Mouse (Mus musculus) 416B (cell line): ENCODE data around the gene Gm10309.

Experiments used
- DNase-seq: peaks from one replicate; pipeline ENCODE4 v3.0.0; 2011; ENCODE audit warnings: low read depth

Gene Gm10309

GRCm38 (mm10) chr17:86505183-86505631, at the start of gene Gm10309:
Gene Gm10309, minus strand, starts transcription at chr17:86505232.
- DNase-seq: no peak

- no peak for DNase-seq
Measured at GRCm38 (mm10) chr17:86551995-86552394, 47.0 kb upstream of the Gm10309 start.

- no peak for DNase-seq
Measured at GRCm38 (mm10) chr17:86551561-86551960, 46.5 kb upstream of the Gm10309 start.

GRCm38 (mm10) chr17:86549128-86549527, 44.1 kb upstream of the Gm10309 start:
- DNase-seq: no peak

- DNase-seq: no peak
Measured at GRCm38 (mm10) chr17:86546529-86546928, 41.5 kb upstream of the Gm10309 start.

- DNase-seq: no peak
Measured at GRCm38 (mm10) chr17:86539881-86540430, 34.9 kb upstream of the Gm10309 start.

GRCm38 (mm10) chr17:86535827-86536656, 31.0 kb upstream of the Gm10309 start:
- peak; percentile 77 for DNase-seq

GRCm38 (mm10) chr17:86535096-86535495, 30.1 kb upstream of the Gm10309 start:
- DNase-seq: no peak

GRCm38 (mm10) chr17:86533549-86533851, 28.5 kb upstream of the Gm10309 start:
- DNase-seq: no peak

GRCm38 (mm10) chr17:86532783-86533548, 27.9 kb upstream of the Gm10309 start:
- DNase-seq: no peak

- no peak for DNase-seq
Measured at GRCm38 (mm10) chr17:86531231-86531630, 26.2 kb upstream of the Gm10309 start.

- no peak for DNase-seq
Measured at GRCm38 (mm10) chr17:86529411-86529810, 24.4 kb upstream of the Gm10309 start.

GRCm38 (mm10) chr17:86529003-86529402, 24.0 kb upstream of the Gm10309 start:
- DNase-seq: no peak

GRCm38 (mm10) chr17:86527298-86527697, 22.3 kb upstream of the Gm10309 start:
- DNase-seq: no peak

- DNase-seq: no peak
Measured at GRCm38 (mm10) chr17:86526016-86526415, 21.0 kb upstream of the Gm10309 start.

GRCm38 (mm10) chr17:86525075-86525474, 20.0 kb upstream of the Gm10309 start:
- DNase-seq: no peak

GRCm38 (mm10) chr17:86523843-86524242, 18.8 kb upstream of the Gm10309 start:
- DNase-seq: no peak

GRCm38 (mm10) chr17:86523374-86523773, 18.3 kb upstream of the Gm10309 start:
- no peak for DNase-seq

GRCm38 (mm10) chr17:86522649-86523048, 17.6 kb upstream of the Gm10309 start:
- no peak for DNase-seq

GRCm38 (mm10) chr17:86521252-86521651, 16.2 kb upstream of the Gm10309 start:
- no peak for DNase-seq

- no peak for DNase-seq
Measured at GRCm38 (mm10) chr17:86518604-86519003, 13.6 kb upstream of the Gm10309 start.

- DNase-seq: no peak
Measured at GRCm38 (mm10) chr17:86516630-86517029, 11.6 kb upstream of the Gm10309 start.
